Mouse (Mus musculus) forebrain, embryonic 11.5 days (tissue): ENCODE measurements around the gene Ly6g6d. TPM values are rescaled to one million over a fixed set of nuclear protein-coding genes. Genes with fewer than 3 reads are reported as not detected.
A peak's percentile ranks its signal among the peaks of the same experiment; 100 is the strongest.

ENCODE experiments used
- ATAC-seq: fragments of 200-750 bp; cut with Nextera tagmentation; replicated peaks from 2 replicates; pipeline ENCODE4 v1.8.0; 2017; ENCODE audit warnings: moderate TSS enrichment; ENCODE audit not compliant: low FRiP score
- DNase-seq: peaks from one replicate; pipeline ENCODE4 v3.0.0-alpha.2; 2017; ENCODE audit warnings: low spot score
- H3K27ac ChIP-seq: fragments of 300-500 bp; sonication (generic); 2 replicates; pipeline ENCODE4 v1.5.1; 2014; ENCODE audit warnings: low read depth, low read length
- H3K27me3 ChIP-seq: fragments of 300-500 bp; sonication (generic); 2 replicates; pipeline ENCODE4 v1.6.1; 2014; ENCODE audit warnings: mild to moderate bottlenecking, low read length, mixed read lengths; ENCODE audit not compliant: control insufficient read depth, insufficient read depth
- H3K36me3 ChIP-seq: fragments of 300-500 bp; sonication (generic); 2 replicates; pipeline ENCODE4 v1.6.1; 2014; ENCODE audit warnings: mild to moderate bottlenecking, low read length, moderate library complexity, mixed read lengths; ENCODE audit not compliant: control insufficient read depth, insufficient read depth
- H3K4me1 ChIP-seq: fragments of 300-500 bp; sonication (generic); replicated peaks from 2 replicates; pipeline ENCODE4 v1.6.1; 2014; ENCODE audit warnings: low read length, mixed read lengths; ENCODE audit not compliant: control insufficient read depth, insufficient read depth
- H3K4me2 ChIP-seq: fragments of 300-500 bp; sonication (generic); 2 replicates; pipeline ENCODE4 v1.6.1; 2014; ENCODE audit warnings: low read depth, mild to moderate bottlenecking, low read length, moderate library complexity, mixed read lengths; ENCODE audit not compliant: severe bottlenecking
- H3K4me3 ChIP-seq: fragments of 300-500 bp; sonication (generic); 2 replicates; pipeline ENCODE4 v1.5.1; 2014; ENCODE audit warnings: low read depth, low read length
- H3K9ac ChIP-seq: fragments of 300-500 bp; sonication (generic); 2 replicates; pipeline ENCODE4 v1.6.1; 2014; ENCODE audit warnings: low read length
- H3K9me3 ChIP-seq: fragments of 300-500 bp; sonication (generic); 2 replicates; pipeline ENCODE4 v1.6.1; 2016; ENCODE audit warnings: low read length, mixed read lengths; ENCODE audit not compliant: control insufficient read depth
- WGBS: fragments of 180-500 bp; shearing (Covaris S2); extraction: QIAGEN DNeasy Blood & Tissue Kit; methylation state at CpG from one replicate; pipeline ENCODE4 v1.1.7; 2014; 5-methylcytosine and 5-hydroxymethylcytosine counted together
- polyA plus RNA-seq: library from polyadenylated mRNA; unstranded; fragments of >200 nt; fragmentation: Nextera tagmentation; extraction: Ambion mirVana; gene quantifications from 2 replicates; pipeline ENCODE4 v1.2.1, GENCODE M21; 2014

Ly6g6d gene
- polyA plus RNA-seq, 1 experiment from 2014 or later = 1.8 TPM

DNA sequence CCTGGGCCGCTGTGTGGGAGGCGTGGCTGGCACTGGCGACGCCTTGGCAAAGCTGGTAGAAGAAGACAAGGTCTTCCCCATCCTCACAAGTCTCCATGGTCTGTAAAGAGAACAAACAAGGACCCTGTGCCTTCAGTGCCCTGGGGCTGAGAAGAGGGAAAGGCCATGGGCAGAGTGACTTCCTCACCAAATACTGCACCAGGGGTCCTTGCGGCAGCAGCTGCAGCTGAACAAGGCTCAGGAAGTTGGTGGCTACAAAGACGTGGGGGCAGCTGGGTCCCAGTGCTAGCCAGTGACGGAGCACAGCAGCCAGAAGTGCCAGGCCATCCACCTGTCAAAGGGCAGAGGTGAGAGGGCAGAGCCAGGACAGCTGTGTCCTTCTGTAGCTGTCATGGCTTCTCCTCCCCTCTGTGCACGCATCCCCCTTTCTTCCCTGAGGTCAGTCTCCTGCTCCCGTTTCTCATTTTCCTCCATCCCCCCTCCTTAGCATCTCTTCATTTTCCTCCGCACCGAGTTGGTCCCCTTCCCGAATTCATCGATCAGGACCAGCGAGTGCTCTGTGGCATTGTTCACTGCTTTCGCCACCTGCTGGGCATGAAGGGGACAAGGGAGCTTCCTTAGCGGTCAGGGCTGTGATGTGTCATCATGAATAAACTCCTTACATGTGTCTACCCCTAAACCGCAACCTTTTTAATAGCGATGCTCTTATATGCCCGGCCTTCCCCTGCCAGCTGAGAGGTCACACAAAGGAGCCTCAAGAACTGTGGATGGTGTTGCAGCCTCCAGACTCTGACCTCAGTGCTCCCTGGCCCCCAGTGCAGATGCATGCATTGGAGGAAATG lies 48.0 kb downstream of the Ly6g6d start:
- no peak for ATAC-seq
- Histone ChIP-seq H3K9ac (peak overlapping the region; percentile 16; the same call in 1 of the 2 replicates), H3K4me3 (no peak overlapping the region), H3K27ac (no peak overlapping the region), H3K4me2 (no peak overlapping the region), H3K27me3 (no peaks in the 10 kb centered on the region), H3K36me3 (no peaks in the 10 kb centered on the region), H3K4me1 (peaks cover 13% of the 10 kb centered on the region), H3K9me3 (no peaks in the 10 kb centered on the region)
- WGBS = 33% methylated on average over 19 of the region's 19 CpGs
- peak; percentile 52 for DNase-seq

DNA sequence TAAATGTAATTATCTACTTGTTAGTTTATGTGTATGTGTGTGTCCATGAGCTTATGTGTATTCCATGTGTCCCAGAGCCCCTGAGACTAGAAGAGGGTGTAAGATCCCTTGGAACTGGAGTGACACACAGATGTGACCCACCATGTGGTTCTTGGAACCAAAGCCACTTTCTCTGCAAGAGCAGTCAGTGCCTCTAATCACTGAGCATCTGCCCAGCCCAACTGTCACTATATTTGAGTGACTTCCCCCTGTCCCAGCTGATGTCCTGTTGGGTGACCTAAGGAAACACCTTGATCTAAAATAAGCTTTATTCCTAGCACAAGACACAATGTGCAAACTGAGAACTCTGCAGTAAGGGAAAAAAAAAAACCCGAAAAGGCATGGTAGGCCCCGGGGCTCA lies 49.5 kb downstream of the Ly6g6d start:
- H3K27me3 ChIP-seq = no peaks in the 10 kb centered on the region
- ATAC-seq (no peak), DNase-seq (peak; percentile 38)
- H3K9me3 ChIP-seq = no peaks in the 10 kb centered on the region
- H3K36me3 ChIP-seq = no peaks in the 10 kb centered on the region
- H3K9ac ChIP-seq = no peak overlapping the region
- H3K4me3 ChIP-seq = no peak overlapping the region
- H3K4me2 ChIP-seq = no peak overlapping the region
- WGBS = 85% methylated on average over 2 of the region's 2 CpGs
- no peak overlapping the region for H3K27ac ChIP-seq
- H3K4me1 ChIP-seq = peaks cover 13% of the 10 kb centered on the region

DNA sequence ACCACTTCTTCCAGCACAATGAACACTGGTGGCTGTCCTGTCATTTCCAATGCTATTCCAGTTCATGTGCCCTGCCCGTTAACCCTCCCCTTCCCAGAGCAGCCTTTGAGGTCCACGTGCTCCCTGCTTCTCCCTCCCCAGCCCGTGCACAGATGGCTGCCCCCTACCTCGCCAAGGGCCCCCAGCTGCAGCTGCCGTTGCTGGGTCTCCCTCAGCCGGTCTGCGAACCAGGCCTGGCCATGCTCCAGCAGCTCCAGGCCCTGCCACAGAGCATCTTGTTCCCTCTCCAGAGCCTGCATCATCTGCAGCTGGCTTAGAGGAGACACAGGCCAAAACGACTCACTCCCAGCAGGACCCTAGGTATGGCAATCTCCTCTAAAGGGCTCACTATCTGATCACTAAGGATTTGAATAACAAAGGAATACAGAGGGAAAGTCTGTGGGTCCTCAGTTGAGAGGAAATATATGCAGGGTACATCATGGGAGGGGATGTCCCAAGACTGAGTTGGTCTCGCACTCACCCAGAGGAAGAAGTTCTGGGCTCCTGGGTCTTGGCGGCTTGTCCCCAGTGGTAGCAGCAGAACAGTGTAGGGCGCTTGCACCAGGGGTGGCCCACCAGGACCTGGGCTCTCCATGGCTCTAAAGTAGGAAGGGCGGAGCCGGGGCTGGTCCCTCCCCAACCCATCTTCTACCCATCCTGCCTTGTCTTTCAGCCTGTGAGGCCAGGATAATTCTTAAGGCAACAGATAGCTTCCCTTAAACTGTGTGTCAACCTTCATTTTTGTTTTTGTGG lies 50.4 kb downstream of the Ly6g6d start, which contains the start of gene Sapcd1:
Gene Sapcd1, minus strand, starts transcription at position 740 of the 792 bp plus-strand sequence.
- no peaks in the 10 kb centered on the region for H3K9me3 ChIP-seq
- peaks cover 13% of the 10 kb centered on the region for H3K4me1 ChIP-seq
- ATAC-seq = peak; percentile 60
- peak within 1 kb of the TSS; percentile 37 for H3K9ac ChIP-seq
- H3K4me2 ChIP-seq = peak within 1 kb of the TSS; percentile 11; the same call in 1 of the 2 replicates
- H3K36me3 ChIP-seq = no peaks in the 10 kb centered on the region; the same call in 1 of the 2 replicates
- no peak within 1 kb of the TSS for H3K4me3 ChIP-seq
- H3K27me3 ChIP-seq = no peaks in the 10 kb centered on the region
- WGBS = 34% methylated on average over 13 of the region's 13 CpGs
- peak within 1 kb of the TSS; percentile 53; the same call in 1 of the 2 replicates for H3K27ac ChIP-seq
- peak; percentile 60 for DNase-seq

DNA sequence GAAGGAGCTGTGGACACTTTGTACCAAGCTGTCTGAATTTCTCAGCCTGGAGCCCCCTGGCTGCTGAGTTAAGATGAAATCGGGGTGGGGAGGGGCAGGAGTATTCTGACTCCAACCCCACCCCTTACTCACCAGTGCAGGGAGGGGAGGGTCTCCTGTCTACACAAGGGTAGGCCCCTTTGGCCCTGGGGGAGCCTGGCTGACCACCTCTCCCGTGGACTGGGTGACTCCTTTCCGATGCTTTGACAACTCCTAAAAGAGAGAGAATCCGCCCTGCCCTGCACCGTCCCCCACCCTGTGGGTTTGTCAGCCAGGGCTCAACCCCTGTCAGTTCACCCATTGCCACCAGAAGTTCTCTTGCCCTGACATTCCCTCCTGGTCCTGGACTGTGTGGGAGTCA lies 51.7 kb downstream of the Ly6g6d start:
- 84% methylated on average over 5 of the region's 5 CpGs for WGBS
- H3K4me1 ChIP-seq = peaks cover 19% of the 10 kb centered on the region

DNA sequence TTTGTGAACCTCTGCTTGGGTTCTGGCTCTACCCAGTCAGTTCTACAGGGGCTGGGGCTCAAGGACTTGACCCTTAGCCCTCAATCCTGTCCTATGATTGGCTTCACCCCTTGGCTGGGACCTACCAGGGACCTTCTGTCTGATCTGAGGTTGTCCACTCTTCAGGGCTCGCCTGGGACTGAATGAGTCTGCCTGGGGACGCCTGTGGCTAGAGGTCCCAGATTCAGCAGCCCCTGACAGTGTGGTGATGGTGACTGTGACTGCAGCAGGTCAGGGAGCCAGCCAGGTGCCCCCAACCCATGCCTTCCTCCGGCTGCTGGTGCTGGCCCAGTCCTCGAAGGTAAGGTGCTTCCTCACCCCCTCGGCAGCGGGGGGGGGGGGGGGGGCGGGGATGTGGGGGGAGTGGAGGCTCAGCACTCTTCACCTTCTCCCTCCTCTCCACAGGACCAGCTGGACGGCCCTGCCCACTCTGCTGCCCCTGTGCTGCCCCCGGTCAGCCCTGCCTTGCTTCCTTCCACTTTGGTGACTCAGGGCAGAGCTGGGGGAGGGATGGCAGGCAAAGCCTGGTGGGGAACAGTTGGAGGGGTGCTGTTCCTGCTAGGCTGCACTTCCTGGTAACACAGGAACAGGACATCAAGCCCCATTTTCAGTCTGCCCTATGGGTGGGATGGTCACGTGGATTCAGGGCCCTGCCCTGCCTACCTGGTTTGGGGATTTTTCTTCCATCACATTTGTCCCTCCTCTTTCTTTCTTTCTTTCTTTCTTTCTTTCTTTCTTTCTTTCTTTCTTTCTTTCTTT lies 53.0 kb downstream of the Ly6g6d start:
- no peak for ATAC-seq
- Histone ChIP-seq H3K27ac (no peak overlapping the region), H3K36me3 (no peaks in the 10 kb centered on the region; the same call in 1 of the 2 replicates), H3K4me2 (no peak overlapping the region), H3K27me3 (no peaks in the 10 kb centered on the region), H3K9ac (no peak overlapping the region), H3K4me1 (peaks cover 16% of the 10 kb centered on the region), H3K9me3 (no peaks in the 10 kb centered on the region), H3K4me3 (no peak overlapping the region)
- 76% methylated on average over 8 of the region's 10 CpGs for WGBS
- DNase-seq = peak; percentile 48

More for the DNA sequence above, 51.7 kb downstream of the Ly6g6d start:
- H3K9me3 ChIP-seq = no peaks in the 10 kb centered on the region
- H3K36me3 ChIP-seq = no peaks in the 10 kb centered on the region; the same call in 1 of the 2 replicates
- ATAC-seq (no peak), DNase-seq (peak; percentile 51)
- no peaks in the 10 kb centered on the region for H3K27me3 ChIP-seq
- no peak overlapping the region for H3K9ac ChIP-seq
- H3K4me3 ChIP-seq = no peak overlapping the region
- no peak overlapping the region for H3K27ac ChIP-seq
- H3K4me2 ChIP-seq = no peak overlapping the region

DNA sequence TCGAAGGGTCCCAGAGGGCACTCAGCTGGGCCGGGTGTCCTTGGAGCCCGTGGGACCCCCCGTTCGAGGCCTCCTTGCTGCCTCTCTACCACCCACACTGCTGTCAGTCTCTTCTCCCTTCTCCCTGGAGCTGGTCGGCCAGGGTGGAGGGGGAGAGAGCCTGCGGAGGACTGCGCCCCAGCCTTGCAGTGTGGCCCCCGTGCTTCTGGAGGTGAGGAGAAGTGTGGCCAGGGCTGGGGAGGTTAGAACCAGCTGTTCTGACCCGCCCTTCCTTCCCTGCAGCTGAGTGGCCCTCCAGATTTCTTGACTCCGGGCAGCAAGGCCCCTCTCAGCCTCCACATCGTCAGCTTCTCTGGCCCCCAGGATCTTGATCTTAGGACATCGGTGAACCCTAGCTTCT lies 53.6 kb downstream of the Ly6g6d start:
- H3K4me3 ChIP-seq = no peak overlapping the region
- DNase-seq = peak; percentile 40
- no peaks in the 10 kb centered on the region for H3K27me3 ChIP-seq
- H3K27ac ChIP-seq = no peak overlapping the region
- H3K4me2 ChIP-seq = no peak overlapping the region
- no peaks in the 10 kb centered on the region for H3K9me3 ChIP-seq
- H3K36me3 ChIP-seq = no peaks in the 10 kb centered on the region; the same call in 1 of the 2 replicates
- peaks cover 13% of the 10 kb centered on the region for H3K4me1 ChIP-seq
- WGBS = 78% methylated on average over 13 of the region's 13 CpGs
- H3K9ac ChIP-seq = no peak overlapping the region
- ATAC-seq = no peak

DNA sequence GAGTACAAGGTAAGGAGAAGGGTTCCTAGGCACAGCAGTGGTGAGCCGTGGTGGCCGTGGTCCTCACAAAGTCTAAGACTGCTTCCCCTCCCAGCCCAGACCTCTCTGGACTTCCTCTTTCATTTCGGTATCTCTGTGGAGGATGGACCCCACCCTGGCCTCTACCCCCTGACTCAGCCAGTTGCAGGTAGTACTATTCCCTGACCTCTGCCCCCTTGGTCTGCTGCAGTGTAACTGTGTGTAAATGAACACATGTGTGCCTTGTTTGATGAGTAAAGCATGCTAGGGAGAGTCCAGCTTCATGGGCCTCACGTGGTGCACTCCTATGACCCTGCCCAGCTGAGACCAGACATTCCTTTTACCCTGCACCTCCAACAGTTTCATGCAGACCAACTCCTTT lies 54.1 kb downstream of the Ly6g6d start:
- 83% methylated on average over 4 of the region's 4 CpGs for WGBS
- H3K4me1 ChIP-seq = peaks cover 13% of the 10 kb centered on the region
- DNase-seq (peak; percentile 48), ATAC-seq (no peak)
- H3K4me3 ChIP-seq = no peak overlapping the region
- H3K9ac ChIP-seq = no peak overlapping the region
- no peaks in the 10 kb centered on the region for H3K9me3 ChIP-seq
- H3K36me3 ChIP-seq = no peaks in the 10 kb centered on the region; the same call in 1 of the 2 replicates
- no peak overlapping the region for H3K27ac ChIP-seq
- no peak overlapping the region for H3K4me2 ChIP-seq
- no peaks in the 10 kb centered on the region for H3K27me3 ChIP-seq

DNA sequence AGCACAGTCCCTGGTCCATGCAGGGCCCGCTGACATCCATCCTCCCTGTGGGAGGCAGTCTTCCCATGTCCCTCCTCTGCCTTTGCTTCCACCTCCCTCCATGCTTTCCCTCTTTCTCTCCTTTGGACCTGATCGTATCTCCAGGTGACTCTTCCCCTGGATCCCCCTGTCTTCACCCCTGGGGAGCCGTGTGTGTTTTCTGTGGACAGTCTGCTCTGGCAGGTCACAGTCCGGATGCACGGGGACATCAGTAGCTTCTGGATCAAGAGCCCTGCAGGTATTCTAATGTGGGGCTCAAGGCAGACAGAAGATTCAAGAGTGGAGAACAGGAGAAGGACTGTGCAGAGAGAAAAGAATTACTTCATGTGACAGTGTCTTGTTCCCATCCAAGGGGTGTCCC lies 54.6 kb downstream of the Ly6g6d start:
- DNase-seq (no peak), ATAC-seq (no peak)
- Histone ChIP-seq H3K27ac (no peak overlapping the region), H3K9ac (no peak overlapping the region), H3K9me3 (no peaks in the 10 kb centered on the region), H3K4me1 (peaks cover 13% of the 10 kb centered on the region), H3K4me3 (no peak overlapping the region), H3K27me3 (no peaks in the 10 kb centered on the region), H3K36me3 (no peaks in the 10 kb centered on the region; the same call in 1 of the 2 replicates), H3K4me2 (no peak overlapping the region)
- 87% methylated on average over 5 of the region's 5 CpGs for WGBS
